Mouse (Mus musculus): ENCODE data around the gene Ss18l2. TPM values are rescaled to one million over a fixed set of nuclear protein-coding genes. Genes with fewer than 3 reads are reported as not detected.

Ss18l2 gene
- 40.2 and 57.6 TPM in 2 replicates for total RNA-seq (2012; rRNA removed)
- total RNA-seq (2014; rRNA removed): 77.0 and 82.2 TPM in 2 replicates
- 41.5 and 52.9 TPM in 2 replicates for polyA plus RNA-seq (2012; ENCODE audit: insufficient read length, low read depth)

DNA sequence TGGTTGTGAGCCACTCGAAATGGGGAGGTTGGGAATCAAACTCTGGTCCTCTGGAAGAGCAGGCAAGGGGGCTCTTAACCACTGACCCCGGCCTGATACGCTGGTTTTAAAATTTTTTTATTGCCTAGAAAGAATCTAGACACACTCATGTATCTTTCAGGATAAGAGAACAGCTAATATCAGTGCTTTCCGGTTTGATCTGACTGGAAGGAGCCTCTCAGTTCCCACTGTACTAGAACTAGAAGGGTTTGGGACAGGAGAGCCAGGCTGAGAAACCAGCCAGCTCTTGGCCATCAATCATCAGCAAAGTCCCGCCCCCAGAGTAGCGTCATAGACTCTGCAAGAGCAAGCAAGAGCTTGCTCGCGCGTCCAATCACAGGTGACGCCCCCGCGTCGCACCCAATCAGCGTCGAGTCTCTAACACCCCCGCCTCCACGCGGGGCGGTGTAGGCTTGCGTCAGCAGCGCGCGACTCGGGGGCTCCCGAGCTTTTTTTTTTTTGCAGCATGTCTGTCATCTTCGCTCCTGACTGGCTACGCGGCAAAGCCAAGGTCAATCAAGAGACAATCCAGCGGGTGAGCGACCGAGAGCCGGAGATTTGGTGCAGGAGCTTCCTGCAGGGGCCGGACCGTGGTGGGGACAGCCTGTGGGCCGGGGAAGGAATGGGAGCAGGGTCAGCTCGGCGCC lies at the start of gene Ss18l2:
TSS of gene Ss18l2 (plus strand) at position 432 of the 686 bp plus-strand sequence.
- Histone ChIP-seq H3K36me3 (replicated peaks in 1 of 2; ENCODE audit: control insufficient read depth in 1 of 2, insufficient read depth in 1 of 2, low read length in 1 of 2) (peaks cover 7 to 25% of the 10 kb centered on the region in 2 experiments), H3K4me2 (ENCODE audit: insufficient read depth, low read depth, poor library complexity, severe bottlenecking) (peak within 1 kb of the TSS; percentile 91), H3K4me1 (ENCODE audit: control insufficient read depth in 1 of 2, insufficient read depth in 2 of 2) (peaks cover 13 to 35% of the 10 kb centered on the region in 2 experiments), H3K27me3 (replicated peaks) (no peaks in the 10 kb centered on the region), H3K79me2 (replicated peaks; ENCODE audit: control insufficient read depth, extremely low read depth, insufficient read depth, poor library complexity, severe bottlenecking) (peaks cover 9% of the 10 kb centered on the region), H3K27ac (ENCODE audit: insufficient read depth, low read depth) (peak within 1 kb of the TSS; percentile 65), H3K9ac (ENCODE audit: insufficient read depth, low read depth) (peak within 1 kb of the TSS; percentile 96), H3K9me3 (replicated peaks; ENCODE audit: low read length) (no peaks in the 10 kb centered on the region), H3K4me3 (replicated peaks in 1 of 3; ENCODE audit: low read depth in 2 of 3, low read length in 2 of 3, poor library complexity in 1 of 3) (peak within 1 kb of the TSS; percentile 87 to 96 (median 94))
- 0 out of 2 replicates have a peak, but pooled peaks have one; percentile 49 for TF ChIP-seq POLR2AphosphoS2 (IDR thresholded peaks at IDR 0.05; ENCODE audit: low read depth, low read length)
- TF ChIP-seq HCFC1 (IDR thresholded peaks at IDR 0.05; ENCODE audit: low read depth, low read length): peak; percentile 87
- TF ChIP-seq RCOR1 (conservative IDR thresholded peaks at IDR 0.05; ENCODE audit: low read depth, low read length): no peak
- TF ChIP-seq NRF1 (IDR thresholded peaks at IDR 0.05; ENCODE audit: low read depth, low read length): peak; percentile 57
- peak; percentile 80 for TF ChIP-seq TCF12 (IDR thresholded peaks at IDR 0.05; ENCODE audit: low read depth, low read length)
- no peak; the same call in 1 of the 2 replicates for TF ChIP-seq USF1 (IDR thresholded peaks at IDR 0.05; ENCODE audit: low read depth, low read length)
- TF ChIP-seq MAX (IDR thresholded peaks at IDR 0.05; ENCODE audit: low read length): peak; percentile 86
- 0 out of 2 replicates have a peak, but pooled peaks have one; percentile 19 for TF ChIP-seq BHLHE40 (IDR thresholded peaks at IDR 0.05; ENCODE audit: low read depth, low read length)
- peak; percentile 92 for TF ChIP-seq CHD2 (IDR thresholded peaks at IDR 0.05; ENCODE audit: low read length)
- TF ChIP-seq EP300 (IDR thresholded peaks at IDR 0.05; ENCODE audit: low read length): no peak
- no peak for TF ChIP-seq MAFK (IDR thresholded peaks at IDR 0.05; ENCODE audit: insufficient replicate concordance, low read length)
- no peak for TF ChIP-seq RAD21 (IDR thresholded peaks at IDR 0.05; ENCODE audit: low read depth, low read length)
- peak; percentile 51; the same call in 1 of the 2 replicates for TF ChIP-seq ZMIZ1 (IDR thresholded peaks at IDR 0.05; ENCODE audit: low read depth, low read length)
- no peak for TF ChIP-seq CTCF (conservative IDR thresholded peaks at IDR 0.05 in 1 of 2, IDR thresholded peaks at IDR 0.05 in 1 of 2; ENCODE audit: low read depth in 2 of 2, low read length in 2 of 2)
- TF ChIP-seq MAZ (IDR thresholded peaks at IDR 0.05; ENCODE audit: low read depth, low read length): peak; percentile 96
- peak; percentile 93 for TF ChIP-seq SIN3A (IDR thresholded peaks at IDR 0.05; ENCODE audit: low read length)
- TF ChIP-seq ZKSCAN1 (IDR thresholded peaks at IDR 0.05; ENCODE audit: borderline replicate concordance, low read depth, low read length): no peak
- TF ChIP-seq KAT2A (IDR thresholded peaks at IDR 0.05; ENCODE audit: insufficient replicate concordance, low read length): peak; percentile 67; the same call in 1 of the 2 replicates
- 0 out of 2 replicates have a peak, but pooled peaks have one; percentile 40 for TF ChIP-seq JUND (conservative IDR thresholded peaks at IDR 0.05; ENCODE audit: low read depth, low read length)
- no peak for TF ChIP-seq JUN (IDR thresholded peaks at IDR 0.05; ENCODE audit: insufficient read depth, low read depth, low read length)
- peak; percentile 63; the same call in 1 of the 2 replicates for TF ChIP-seq E2F4 (IDR thresholded peaks at IDR 0.05; ENCODE audit: insufficient replicate concordance, low read depth, low read length)
- TF ChIP-seq ELF1 (IDR thresholded peaks at IDR 0.05; ENCODE audit: low read depth, low read length): peak; percentile 57
- no peak for TF ChIP-seq PAX5 (IDR thresholded peaks at IDR 0.05; ENCODE audit: low read length)
- no peak for TF ChIP-seq CHD1 (IDR thresholded peaks at IDR 0.05; ENCODE audit: low read depth, low read length)
- TF ChIP-seq IRF4 (IDR thresholded peaks at IDR 0.05; ENCODE audit: low read depth, low read length): peak; percentile 68; the same call in 1 of the 2 replicates
- TF ChIP-seq MXI1 (IDR thresholded peaks at IDR 0.05; ENCODE audit: low read depth, low read length): peak; percentile 97
- peak; percentile 36; the same call in 1 of the 2 replicates for TF ChIP-seq ETS1 (conservative IDR thresholded peaks at IDR 0.05; ENCODE audit: low read depth, low read length)
- TF ChIP-seq TBP (conservative IDR thresholded peaks at IDR 0.05; ENCODE audit: low read depth, low read length): 0 out of 2 replicates have a peak, but pooled peaks have one; percentile 47
- peak; percentile 60 for TF ChIP-seq POLR2A (IDR thresholded peaks at IDR 0.05; ENCODE audit: low read depth, low read length)
- TF ChIP-seq MEF2A (IDR thresholded peaks at IDR 0.05; ENCODE audit: borderline replicate concordance, low read depth, low read length): peak; percentile 75
- no peak for TF ChIP-seq USF2 (conservative IDR thresholded peaks at IDR 0.05; ENCODE audit: low read depth, low read length)
- peak; percentile 65; the same call in 1 of the 2 replicates for TF ChIP-seq NELFE (IDR thresholded peaks at IDR 0.05; ENCODE audit: low read depth, low read length)
- TF ChIP-seq ZC3H11A (IDR thresholded peaks at IDR 0.05; ENCODE audit: low read depth, low read length): no peak
- TF ChIP-seq GABPA (IDR thresholded peaks at IDR 0.05; ENCODE audit: insufficient replicate concordance, low read depth, low read length): no peak; the same call in 1 of the 2 replicates
- TF ChIP-seq UBTF (IDR thresholded peaks at IDR 0.05; ENCODE audit: low read depth, low read length): peak; percentile 65; the same call in 1 of the 2 replicates
- TF ChIP-seq ZNF384 (IDR thresholded peaks at IDR 0.05; ENCODE audit: low read depth, low read length): peak; percentile 99
- no peak for TF ChIP-seq MYC (IDR thresholded peaks at IDR 0.05; ENCODE audit: low read depth, low read length)
- no peak for TF ChIP-seq SMC3 (IDR thresholded peaks at IDR 0.05; ENCODE audit: low read depth, low read length)
- in situ Hi-C loops (cut with MboI; ENCODE audit: low pct_ligation_motif_present, low pct_unique_long_range_greater_than_20kb, low sequenced_read_pairs): no loop called here
- peak; percentile 99 for DNase-seq (ENCODE audit: extremely low read depth)
- dilution Hi-C loops (cut with MboI; ENCODE audit: extremely low pct_ligation_motif_present, extremely low pct_unique_long_range_greater_than_20kb, low sequenced_read_pairs): no loop called here

All from CH12.LX (cell line).